Comparison of ENCODE assay signal across 19 mouse cellular contexts in the genomic region with DNA sequence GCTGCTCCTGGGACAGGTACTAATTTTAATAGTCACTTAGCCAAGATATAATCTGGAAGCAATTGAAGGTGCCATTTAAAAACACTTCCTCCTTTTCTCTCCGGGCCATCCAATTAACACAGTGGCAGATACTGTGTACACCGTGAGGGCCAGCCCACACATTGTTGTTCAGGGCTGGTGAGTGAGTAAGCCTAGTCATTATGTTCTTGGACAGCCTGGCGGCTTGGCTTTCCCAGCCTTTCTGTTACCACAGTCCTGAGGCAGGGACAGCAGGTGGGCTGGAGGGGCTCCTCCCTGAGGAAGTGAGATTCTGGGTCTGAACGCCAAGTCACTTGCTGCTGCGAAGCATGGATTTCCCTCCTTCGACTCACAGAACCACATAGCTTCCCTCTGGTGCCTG. TPM values are rescaled to one million over a fixed set of nuclear protein-coding genes. Genes with fewer than 3 reads are reported as not detected.
DNase-seq lines count a peak whose midpoint lies in the region; ATAC-seq and TF ChIP-seq lines count a peak whose summit lies in the region.
"Had no signal": no experiment of that assay in that cellular context is flagged by ENCODE, and none has a peak within 500 bp of the region (broad histone marks: within the 10 kb centered on the region; RNA-seq: fewer than 3 reads in every experiment).

No protein-coding gene starts in this region.

- H3K79me2 ChIP-seq in heart, adult 2 months (replicated peaks; ENCODE audit: control insufficient read depth, insufficient read depth, low read length), result no peaks in the 10 kb centered on the region

- no peak overlapping the region for H3K9ac ChIP-seq in ES-E14 (ENCODE audit: insufficient read depth, low read depth, low read length, poor library complexity, severe bottlenecking)
- H3K9ac ChIP-seq in heart, adult 2 months (ENCODE audit: low read depth, low read length), result no peak overlapping the region
- H3K9ac ChIP-seq: intestine, embryonic 15.5 days; liver, embryonic 14.5 days had no signal

- H3K36me3 ChIP-seq in ES-E14 (ENCODE audit: control insufficient read depth, insufficient read depth, low read length, poor library complexity, severe bottlenecking), result peaks cover 16% of the 10 kb centered on the region
- no peaks in the 10 kb centered on the region for H3K36me3 ChIP-seq in heart, adult 2 months (ENCODE audit: control insufficient read depth, insufficient read depth, low read length)

- TF ChIP-seq EP300 in heart, adult 2 months (IDR thresholded peaks at IDR 0.05; ENCODE audit: insufficient read depth, low read depth, low read length), result no peak

- H3K4me3 ChIP-seq in ES-E14 (ENCODE audit: insufficient read depth in 1 of 2, low read depth in 1 of 2, low read length in 2 of 2, poor library complexity in 1 of 2, severe bottlenecking in 1 of 2), result no peak overlapping the region
- H3K4me3 ChIP-seq in heart, adult 2 months, result no peak overlapping the region
- H3K4me3 ChIP-seq: intestine, embryonic 15.5 days had no signal

- ATAC-seq in frontal cortex, adult (ENCODE audit: low TSS enrichment), result peak; percentile 44; the same call in 1 of the 2 replicates
- ATAC-seq: intestine, embryonic 15.5 days had no signal

- in situ Hi-C loops in ES-E14 (cut with MboI; ENCODE audit: low sequenced_read_pairs in 2 of 2, unreplicated experiment in 2 of 2), result no loop called here

- no peaks in the 10 kb centered on the region for H3K27me3 ChIP-seq in heart, adult 2 months (ENCODE audit: control insufficient read depth, insufficient read depth, low read length)
- H3K27me3 ChIP-seq: CH12.LX; intestine, embryonic 15.5 days had no signal

- TF ChIP-seq POLR2A in heart, adult 2 months (IDR thresholded peaks at IDR 0.05; ENCODE audit: insufficient read depth, low read depth, low read length), result no peak

- no peak for DNase-seq in frontal cortex, postnatal 36 days (ENCODE audit: low spot score in 2 of 2)
- peak; percentile 54 for DNase-seq in 416B (ENCODE audit: low read depth)
- DNase-seq in ES-E14 (ENCODE audit: low read depth, low spot score), result no peak
- DNase-seq in induced T-regulatory cell, adult 2 months (ENCODE audit: low read depth), result peak; percentile 29
- no peak for DNase-seq in embryo, embryonic 9.5 days (ENCODE audit: extremely low spot score)
- DNase-seq in heart, adult 2 months, result no peak
- DNase-seq in embryo, embryonic 11 days, result no peak
- DNase-seq: adrenal gland, postnatal 36 days; cerebellum, adult 11-12 months; heart, adult 11 months; kidney, postnatal 4 days; right cerebral cortex, postnatal 4 days had no signal

- TF ChIP-seq CTCF in heart, adult 2 months (IDR thresholded peaks at IDR 0.05), result no peak

- peak overlapping the region; percentile 38; the same call in 1 of the 2 replicates for H3K27ac ChIP-seq in ES-E14 (ENCODE audit: insufficient read depth, low read depth, low read length, poor library complexity, severe bottlenecking)
- H3K27ac ChIP-seq in heart, adult 2 months, result no peak overlapping the region
- H3K27ac ChIP-seq: intestine, embryonic 15.5 days; liver, embryonic 14.5 days; macrophage had no signal

- intact Hi-C loops in heart, adult 2 months (cut with DNase I), result no loop called here

- WGBS in heart, adult 2 months, result 32% methylated on average over 6 of the region's 6 CpGs

- H3K9me3 ChIP-seq in ES-E14 (ENCODE audit: control insufficient read depth, insufficient read depth, low read depth, low read length), result no peaks in the 10 kb centered on the region
- H3K9me3 ChIP-seq: intestine, embryonic 15.5 days had no signal

- peaks cover 4 to 13% of the 10 kb centered on the region in 2 experiments; a peak in 3 of 4 replicates for H3K4me1 ChIP-seq in ES-E14 (ENCODE audit: control insufficient read depth in 2 of 2, insufficient read depth in 2 of 2, low read length in 2 of 2, poor library complexity in 1 of 2)
- H3K4me1 ChIP-seq in heart, adult 2 months (ENCODE audit: control insufficient read depth, insufficient read depth, low read length), result no peaks in the 10 kb centered on the region; the same call in 1 of the 2 replicates
- H3K4me1 ChIP-seq: intestine, embryonic 15.5 days had no signal

TF ChIP-seq in ES-E14, 5 proteins besides CTCF, POLR2A, EP300 and RAD21:
- no peak for TF ChIP-seq MAFK (IDR thresholded peaks at IDR 0.05; ENCODE audit: insufficient read depth, low read depth, low read length)
- TF ChIP-seq CHD2 (IDR thresholded peaks at IDR 0.05; ENCODE audit: low read depth, low read length), result no peak
- no peak for TF ChIP-seq HCFC1 (IDR thresholded peaks at IDR 0.05; ENCODE audit: borderline replicate concordance, insufficient read depth, low read length)
- no peak for TF ChIP-seq ZNF384 (IDR thresholded peaks at IDR 0.05; ENCODE audit: low read depth, low read length)
- TF ChIP-seq ZC3H11A (IDR thresholded peaks at IDR 0.05; ENCODE audit: borderline replicate concordance, low read depth, low read length), result no peak

RNA-seq across cellular contexts. Expression of gene Ppp1cc, which starts 21.6 kb away (rescaled TPM):
- total RNA-seq in ES-E14 (2012; rRNA removed), result 245 and 265 TPM in 2 replicates
- total RNA-seq in heart, adult 2 months (2021), result 100 to 1,000 TPM; 101 to 127 TPM
- 59.7 and 87.8 TPM in 2 replicates for polyA plus RNA-seq in heart, adult 2 months (2012; rRNA removed)

RNA-seq across cellular contexts. Expression of gene Hvcn1, which starts 26.9 kb away (rescaled TPM):
- total RNA-seq in ES-E14 (2012; rRNA removed), result 35.7 and 39.3 TPM in 2 replicates
- total RNA-seq in heart, adult 2 months (2021), result 1 to 10 TPM in 1 of 2 experiments, under 1 TPM in 1; 0.81 to 1.5 TPM
- polyA plus RNA-seq in heart, adult 2 months (2012; rRNA removed), result 2.4 and 2.9 TPM in 2 replicates

RNA-seq across cellular contexts. Expression of gene Ccdc63, which starts 39.0 kb away (rescaled TPM):
- 1.7 and 2.2 TPM in 2 replicates for total RNA-seq in ES-E14 (2012; rRNA removed)
- under 1 TPM in 1 of 2 experiments, not detected in 1; 0.16 TPM for total RNA-seq in heart, adult 2 months (2021)
- 0.08 and 0.12 TPM in 2 replicates for polyA plus RNA-seq in heart, adult 2 months (2012; rRNA removed)
- total RNA-seq: adrenal gland, postnatal 36 days; midbrain, postnatal 0 days had no signal
- polyA plus RNA-seq: embryonic facial prominence, embryonic 11.5 days; intestine, embryonic 15.5 days; midbrain, postnatal 0 days had no signal

Comparison
In these comparisons a context has a peak if more than half of its experiments do, and no peak if none do; other contexts are left out.
1. DNase-seq: peak in 416B (single experiment) and induced T-regulatory cell, adult 2 months (single experiment); none in frontal cortex, postnatal 36 days (0 of 2), ES-E14 (single experiment), embryo, embryonic 9.5 days (single experiment), heart, adult 2 months (0 of 2) and embryo, embryonic 11 days (single experiment).
2. RNA of gene Hvcn1, which starts 26.9 kb away (total RNA-seq): 35.7 to 39.3 TPM in ES-E14; 0.81 to 1.5 TPM in heart, adult 2 months; every median in the first group is over 10 times any median in the second.